Mouse (Mus musculus) CH12.LX (cell line): ENCODE data around the gene Gnat1. TPM values are rescaled to one million over a fixed set of nuclear protein-coding genes. Genes with fewer than 3 reads are reported as not detected.

Experiments used
- DNase-seq: peaks from one replicate; pipeline ENCODE4 v3.0.0-alpha.2; 2013; ENCODE audit errors: extremely low read depth
- H3K27ac ChIP-seq: 2 replicates; pipeline ENCODE4 v1.5.1; 2012; ENCODE audit warnings: low read depth, mild to moderate bottlenecking, control low read depth, moderate library complexity; ENCODE audit not compliant: insufficient read depth
- H3K27me3 ChIP-seq: replicated peaks from 2 replicates; pipeline ENCODE3; 2012; ENCODE audit warnings: inconsistent platforms
- H3K36me3 ChIP-seq, 2 experiments: replicated peaks in 1 of 2; 2 replicates each; pipeline versions ENCODE3 to v1.6.1; 2012; ENCODE audit warnings: inconsistent platforms in 1 of 2, low read length in 1 of 2, mild to moderate bottlenecking in 1 of 2, mixed read lengths in 1 of 2, moderate library complexity in 1 of 2; ENCODE audit not compliant: control insufficient read depth in 1 of 2, insufficient read depth in 1 of 2
- H3K4me1 ChIP-seq, 2 experiments: 2 replicates each; pipeline ENCODE4 v1.6.1; 2012; ENCODE audit warnings: inconsistent platforms in 1 of 2, moderate library complexity in 1 of 2; ENCODE audit not compliant: insufficient read depth in 2 of 2, control insufficient read depth in 1 of 2
- H3K4me2 ChIP-seq: 2 replicates; pipeline ENCODE4 v1.6.1; 2012; ENCODE audit warnings: low read depth, mild to moderate bottlenecking, control low read depth; ENCODE audit not compliant: poor library complexity, insufficient read depth, severe bottlenecking
- H3K4me3 ChIP-seq, 3 experiments: fragments of 150-350 bp in 1 of 3; sonication (generic) in 1 of 3; replicated peaks in 1 of 3; 2 replicates each; pipeline versions ENCODE3 to v1.5.1; 2011 to 2012; ENCODE audit warnings: low read depth in 2 of 3, low read length in 2 of 3, mild to moderate bottlenecking in 2 of 3, moderate library complexity in 2 of 3, control low read depth in 1 of 3, improper control_type of control experiment in 1 of 3, inconsistent platforms in 1 of 3, mixed read lengths in 1 of 3; ENCODE audit not compliant: poor library complexity in 1 of 3
- H3K79me2 ChIP-seq: replicated peaks from 2 replicates; pipeline ENCODE4 v1.6.1; 2012; ENCODE audit warnings: mild to moderate bottlenecking, moderate library complexity; ENCODE audit not compliant: control insufficient read depth, poor library complexity, insufficient read depth, severe bottlenecking; ENCODE audit errors: extremely low read depth
- H3K9ac ChIP-seq: 2 replicates; pipeline ENCODE4 v1.6.1; 2012; ENCODE audit warnings: low read depth, mild to moderate bottlenecking, control low read depth, moderate library complexity; ENCODE audit not compliant: insufficient read depth
- H3K9me3 ChIP-seq: replicated peaks from 2 replicates; pipeline ENCODE3; 2012; ENCODE audit warnings: low read length, inconsistent platforms, mixed read lengths
- BHLHE40 ChIP-seq: IDR thresholded peaks from 2 replicates; pipeline ENCODE4 v1.6.1; 2011; ENCODE audit warnings: mild to moderate bottlenecking, low read depth, low read length, improper control_type of control experiment
- CTCF ChIP-seq, 2 experiments: IDR thresholded peaks in 1 of 2; conservative IDR thresholded peaks in 1 of 2; 2 replicates each; pipeline ENCODE4 v1.5.1; 2011 to 2012; ENCODE audit warnings: low read depth in 2 of 2, low read length in 2 of 2, improper control_type of control experiment in 1 of 2, inconsistent platforms in 1 of 2, mild to moderate bottlenecking in 1 of 2, moderate library complexity in 1 of 2
- ELF1 ChIP-seq: IDR thresholded peaks from 2 replicates; pipeline ENCODE4 v1.6.1; 2014; ENCODE audit warnings: low read depth, mild to moderate bottlenecking, inconsistent platforms, low read length, improper control_type of control experiment
- EP300 ChIP-seq: IDR thresholded peaks from 2 replicates; pipeline ENCODE4 v1.6.1; 2011; ENCODE audit warnings: low read length, improper control_type of control experiment
- GABPA ChIP-seq: IDR thresholded peaks from 2 replicates; pipeline ENCODE4 v1.6.1; 2012; ENCODE audit warnings: low read depth, low read length, improper control_type of control experiment, inconsistent platforms; ENCODE audit not compliant: insufficient replicate concordance
- HCFC1 ChIP-seq: IDR thresholded peaks from 2 replicates; pipeline ENCODE4 v1.6.1; 2012; ENCODE audit warnings: low read depth, mild to moderate bottlenecking, inconsistent platforms, low read length, improper control_type of control experiment
- IRF4 ChIP-seq: IDR thresholded peaks from 2 replicates; pipeline ENCODE4 v1.6.1; 2014; ENCODE audit warnings: low read depth, mild to moderate bottlenecking, inconsistent platforms, low read length, improper control_type of control experiment
- MEF2A ChIP-seq: IDR thresholded peaks from 2 replicates; pipeline ENCODE4 v1.6.1; 2014; ENCODE audit warnings: low read depth, mild to moderate bottlenecking, inconsistent platforms, low read length, improper control_type of control experiment, borderline replicate concordance
- MYC ChIP-seq: IDR thresholded peaks from 2 replicates; pipeline ENCODE4 v1.6.1; 2011; ENCODE audit warnings: low read depth, mild to moderate bottlenecking, improper control_type of control experiment, low read length
- PAX5 ChIP-seq: IDR thresholded peaks from 2 replicates; pipeline ENCODE4 v1.6.1; 2012; ENCODE audit warnings: low read length, inconsistent platforms, mixed read lengths
- POLR2A ChIP-seq: IDR thresholded peaks from 2 replicates; pipeline ENCODE4 v1.6.1; 2011; ENCODE audit warnings: low read depth, mild to moderate bottlenecking, improper control_type of control experiment, low read length
- POLR2AphosphoS2 ChIP-seq: IDR thresholded peaks from 2 replicates; pipeline ENCODE4 v1.6.1; 2011; ENCODE audit warnings: low read depth, low read length, improper control_type of control experiment
- RAD21 ChIP-seq: IDR thresholded peaks from 2 replicates; pipeline ENCODE4 v1.6.1; 2011; ENCODE audit warnings: low read depth, mild to moderate bottlenecking, low read length, improper control_type of control experiment, moderate library complexity
- RCOR1 ChIP-seq: conservative IDR thresholded peaks from 2 replicates; pipeline ENCODE4 v1.6.1; 2012; ENCODE audit warnings: low read depth, mild to moderate bottlenecking, inconsistent platforms, low read length, improper control_type of control experiment
- TBP ChIP-seq: conservative IDR thresholded peaks from 2 replicates; pipeline ENCODE4 v1.6.1; 2011; ENCODE audit warnings: low read depth, low read length, improper control_type of control experiment
- TCF12 ChIP-seq: IDR thresholded peaks from 2 replicates; pipeline ENCODE4 v1.6.1; 2014; ENCODE audit warnings: low read depth, mild to moderate bottlenecking, inconsistent platforms, low read length, improper control_type of control experiment
- UBTF ChIP-seq: IDR thresholded peaks from 2 replicates; pipeline ENCODE4 v1.6.1; 2012; ENCODE audit warnings: low read depth, mild to moderate bottlenecking, inconsistent platforms, low read length, improper control_type of control experiment, moderate library complexity
- USF1 ChIP-seq: IDR thresholded peaks from 2 replicates; pipeline ENCODE4 v1.6.1; 2014; ENCODE audit warnings: low read depth, mild to moderate bottlenecking, inconsistent platforms, low read length, improper control_type of control experiment
- USF2 ChIP-seq: conservative IDR thresholded peaks from 2 replicates; pipeline ENCODE4 v1.6.1; 2011; ENCODE audit warnings: low read depth, low read length, improper control_type of control experiment
- ZC3H11A ChIP-seq: IDR thresholded peaks from 2 replicates; pipeline ENCODE4 v1.6.1; 2012; ENCODE audit warnings: low read depth, mild to moderate bottlenecking, inconsistent platforms, low read length, improper control_type of control experiment
- ZKSCAN1 ChIP-seq: IDR thresholded peaks from 2 replicates; pipeline ENCODE4 v1.6.1; 2012; ENCODE audit warnings: low read depth, inconsistent platforms, low read length, improper control_type of control experiment, borderline replicate concordance
- ZNF384 ChIP-seq: IDR thresholded peaks from 2 replicates; pipeline ENCODE4 v1.6.1; 2012; ENCODE audit warnings: low read depth, low read length, improper control_type of control experiment, inconsistent platforms
- dilution Hi-C: fragments of 300-500 bp; cut with MboI; formaldehyde crosslinking; loops from 2 replicates; pipeline ENCODE4 v1.14.3; 2020; ENCODE audit warnings: low sequenced_read_pairs; ENCODE audit not compliant: extremely low pct_unique_long_range_greater_than_20kb, extremely low pct_ligation_motif_present
- in situ Hi-C: fragments of 300-500 bp; cut with MboI; formaldehyde crosslinking; loops from 3 replicates; pipeline ENCODE4 v1.14.3; 2019; ENCODE audit warnings: low sequenced_read_pairs, low pct_ligation_motif_present, low pct_unique_long_range_greater_than_20kb, mixed read lengths
- polyA plus RNA-seq: library from polyadenylated mRNA; unstranded; fragments of >175 nt; gene quantifications from 2 replicates; pipeline ENCODE4 v1.2.1, GENCODE M21; 2012; ENCODE audit warnings: low read depth; ENCODE audit not compliant: insufficient read length
- total RNA-seq, 2 experiments: library from RNA; depleted of rRNA; stranded (reverse); fragments of 300-350 nt in 1 of 2; fragments of >200 nt in 1 of 2; gene quantifications; 2 replicates each; pipeline ENCODE4 v1.2.3; 2012 to 2014

Gnat1 gene
- total and polyA plus RNA-seq, 3 experiments: 3.0 TPM; not detected in 2

DNA sequence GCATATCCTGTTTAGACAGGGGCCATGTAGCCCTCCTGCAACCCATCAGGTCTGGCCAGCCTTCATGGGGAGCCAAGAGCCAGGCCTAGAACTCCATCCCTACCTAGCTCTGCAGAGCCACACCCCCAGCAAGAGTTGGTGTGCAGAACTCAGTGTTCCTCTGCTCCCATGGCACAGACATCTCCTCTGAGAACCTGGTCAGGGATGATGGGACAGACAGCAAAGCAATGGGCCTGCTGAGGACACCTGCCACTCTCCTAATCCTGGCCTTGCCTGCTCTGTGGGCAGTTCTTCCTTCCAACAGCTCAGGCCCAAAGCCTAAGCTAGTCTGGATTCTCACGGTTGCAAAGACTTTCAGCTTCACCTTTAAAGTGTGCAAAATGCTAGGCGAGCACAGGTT lies 36.1 kb upstream of the Gnat1 start:
- Histone ChIP-seq H3K4me1 (peaks cover 0 to 9% of the 10 kb centered on the region in 2 experiments; a peak in 3 of 4 replicates), H3K79me2 (no peaks in the 10 kb centered on the region), H3K27me3 (peaks cover 89% of the 10 kb centered on the region), H3K9ac (no peak overlapping the region), H3K27ac (no peak overlapping the region), H3K4me2 (no peak overlapping the region), H3K36me3 (no peaks in the 10 kb centered on the region), H3K9me3 (no peaks in the 10 kb centered on the region), H3K4me3 (no peak overlapping the region)
- DNase-seq: no peak
- TF ChIP-seq RCOR1: no peak
- TF ChIP-seq EP300: no peak
- no peak for TF ChIP-seq RAD21
- TF ChIP-seq HCFC1: no peak
- dilution Hi-C loops (no loop called here), in situ Hi-C loops (no loop called here)

- TF ChIP-seq BHLHE40 (no peak), USF1 (no peak), POLR2AphosphoS2 (no peak), RCOR1 (no peak), IRF4 (no peak), ZKSCAN1 (no peak), HCFC1 (no peak), TCF12 (no peak), USF2 (no peak), TBP (no peak), GABPA (no peak), ELF1 (no peak), ZNF384 (no peak), MYC (no peak), PAX5 (no peak), MEF2A (no peak), UBTF (no peak), POLR2A (no peak), ZC3H11A (no peak), CTCF (conservative IDR thresholded peaks at IDR 0.05 in 1 of 2, IDR thresholded peaks at IDR 0.05 in 1 of 2; ENCODE audit: low read depth in 2 of 2, low read length in 2 of 2) (no peak)
- Histone ChIP-seq H3K4me3 (no peak overlapping the region), H3K4me1 (peaks cover 0 to 18% of the 10 kb centered on the region in 2 experiments; a peak in 3 of 4 replicates), H3K9ac (no peak overlapping the region), H3K79me2 (no peaks in the 10 kb centered on the region), H3K9me3 (no peaks in the 10 kb centered on the region), H3K27ac (no peak overlapping the region), H3K27me3 (peaks cover 88% of the 10 kb centered on the region), H3K36me3 (no peaks in the 10 kb centered on the region), H3K4me2 (no peak overlapping the region; the same call in 1 of the 2 replicates)
- in situ Hi-C loops: no loop called here
- no peak for DNase-seq
- dilution Hi-C loops: no loop called here
Observed at GRCm38 (mm10) chr9:107714221-107714952, 34.9 kb upstream of the Gnat1 start.
